Mouse (Mus musculus): ENCODE results near the gene Tnnt3.

DNA sequence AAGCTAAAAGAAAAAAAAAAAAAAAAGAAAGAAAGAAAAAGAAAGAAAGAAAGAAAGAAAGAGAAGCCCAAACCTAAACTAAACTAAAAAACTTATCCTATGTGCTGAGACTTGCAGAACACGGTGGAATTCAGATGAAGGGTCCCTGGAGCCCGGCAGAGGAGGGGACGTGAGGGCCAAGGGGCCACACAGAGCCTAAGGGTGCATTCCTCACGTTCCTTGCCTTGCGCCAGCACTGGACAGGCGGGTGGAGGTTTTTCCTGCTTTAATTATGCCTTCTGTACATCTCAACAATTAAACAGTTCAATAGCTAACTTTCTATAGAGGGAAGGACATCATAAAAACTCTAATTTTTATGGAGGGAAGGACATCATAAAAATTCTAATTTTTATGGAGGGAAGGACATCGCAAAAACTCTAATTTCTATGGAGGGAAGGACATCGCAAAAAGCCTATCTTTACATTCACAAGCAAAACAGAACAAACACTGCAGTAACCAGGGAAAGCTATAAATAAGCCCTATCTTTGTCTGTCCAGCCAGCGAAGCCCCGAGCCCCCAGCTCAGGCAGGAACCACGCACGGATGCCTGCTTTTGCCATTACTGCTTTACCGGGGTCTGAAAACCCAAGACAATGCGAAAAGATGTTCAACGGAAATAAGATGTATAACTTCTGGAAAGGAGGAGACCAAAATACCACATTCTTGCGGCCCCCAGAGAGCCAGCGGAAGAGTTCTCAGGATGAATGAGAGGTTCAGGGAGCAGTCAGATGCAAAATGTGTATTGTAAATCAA, 24.8 kb downstream of the Tnnt3 start:
- TF ChIP-seq POLR2A (IDR thresholded peaks at IDR 0.05; ENCODE audit: low read depth, low read length) (no peak), CTCF (conservative IDR thresholded peaks at IDR 0.05; ENCODE audit: insufficient read depth, insufficient read length, low read depth, low read length) (no peak)

Data from kidney, adult 2 months (tissue).